Mouse (Mus musculus) liver, embryonic 14.5 days (tissue): ENCODE results near the gene Qpct.

ENCODE experiments used
- CTCF ChIP-seq: IDR thresholded peaks from 2 replicates; pipeline ENCODE4 v1.5.1; 2016; ENCODE audit warnings: antibody characterized with exemption, low read depth, control low read depth
- EP300 ChIP-seq: IDR thresholded peaks from 2 replicates; pipeline ENCODE4 v1.6.1; 2016; ENCODE audit warnings: antibody characterized with exemption, low read depth

- no peak for TF ChIP-seq EP300
- no peak for TF ChIP-seq CTCF
Observed at GRCm38 (mm10) chr17:79013625-79014024, 38.1 kb upstream of the Qpct start.
